Mouse (Mus musculus): Measurements from ENCODE around the gene Zc3h12d. TPM values are rescaled to one million over a fixed set of nuclear protein-coding genes. Genes with fewer than 3 reads are reported as not detected.
"Not testable (repeated sequence)": the region's sequence is repeated elsewhere in the genome, so short reads cannot be mapped to it uniquely, and the experiment has no call there.

Zc3h12d gene
- polyA plus RNA-seq, 1 experiment from 2014 or later = 1.2 TPM

DNA sequence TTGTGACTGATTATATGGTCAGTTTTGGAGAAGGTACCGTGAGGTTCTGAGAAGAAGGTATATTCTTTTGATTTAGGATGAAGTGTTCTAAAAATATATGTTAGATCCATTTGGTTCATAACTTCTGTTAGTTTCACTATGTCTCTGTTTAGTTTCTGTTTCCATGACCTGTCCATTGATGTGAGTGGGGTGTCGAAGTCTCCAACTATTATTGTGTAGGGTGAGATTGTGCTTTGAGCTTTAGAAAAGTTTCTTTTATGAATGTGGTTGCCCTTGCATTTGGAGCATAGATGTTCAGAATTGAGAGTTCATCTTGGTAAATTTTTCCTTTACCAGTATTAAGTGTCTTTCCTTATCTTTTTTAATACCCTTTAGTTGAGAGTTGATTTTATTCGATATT is 48.0 kb downstream of the Zc3h12d start:
- not testable (repeated sequence) for H3K36me3 ChIP-seq (ENCODE audit: control insufficient read depth, insufficient read depth); H3K4me2 ChIP-seq (ENCODE audit: low read depth, low read length); H3K4me1 ChIP-seq (ENCODE audit: control insufficient read depth, low read depth, low read length); H3K27ac ChIP-seq (ENCODE audit: low read length); H3K4me3 ChIP-seq (ENCODE audit: low read depth, low read length); H3K27me3 ChIP-seq (ENCODE audit: control insufficient read depth, insufficient read depth, low read depth, low read length); H3K9ac ChIP-seq (ENCODE audit: low read depth, low read length); H3K9me3 ChIP-seq (replicated peaks; ENCODE audit: control insufficient read depth, low read length); ATAC-seq (ENCODE audit: low read depth)
- WGBS (ENCODE audit: insufficient replicate concordance) = 64% methylated on average over 3 of the region's 3 CpGs

- WGBS (ENCODE audit: insufficient replicate concordance) = 66% methylated on average over 3 of the region's 3 CpGs
- ATAC-seq (ENCODE audit: low read depth) = no peak
These were observed 49.7 kb downstream of the Zc3h12d start for GRCm38 (mm10) chr10:7881971-7882370.

DNA sequence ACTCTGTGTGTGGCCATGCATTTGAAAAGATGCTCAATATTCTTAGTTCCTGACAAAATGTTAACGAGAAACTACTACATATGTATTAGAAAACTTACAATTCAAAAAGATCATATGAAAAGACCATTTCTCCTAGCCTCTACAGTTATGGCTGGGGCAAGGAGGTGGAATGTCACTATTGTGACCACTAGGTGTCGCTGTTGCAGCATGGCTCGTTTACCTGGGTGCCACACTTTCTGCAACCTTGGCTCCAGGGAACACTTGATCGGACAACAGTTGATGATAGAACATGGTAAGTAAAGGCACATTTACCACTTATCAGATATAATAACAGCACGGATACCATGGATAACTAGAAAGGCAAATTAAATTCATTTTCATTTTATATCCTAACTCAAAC is 51.3 kb downstream of the Zc3h12d start:
- no peak overlapping the region for H3K4me2 ChIP-seq (ENCODE audit: low read depth, low read length)
- no peaks in the 10 kb centered on the region for H3K36me3 ChIP-seq (ENCODE audit: control insufficient read depth, insufficient read depth)
- no peaks in the 10 kb centered on the region for H3K27me3 ChIP-seq (ENCODE audit: control insufficient read depth, insufficient read depth, low read depth, low read length)
- H3K4me1 ChIP-seq (ENCODE audit: control insufficient read depth, low read depth, low read length) = no peaks in the 10 kb centered on the region
- H3K9me3 ChIP-seq (replicated peaks; ENCODE audit: control insufficient read depth, low read length) = no peaks in the 10 kb centered on the region
- no peak overlapping the region for H3K9ac ChIP-seq (ENCODE audit: low read depth, low read length)
- WGBS (ENCODE audit: insufficient replicate concordance) = 7% methylated on average over 5 of the region's 5 CpGs
- H3K4me3 ChIP-seq (ENCODE audit: low read depth, low read length) = no peak overlapping the region
- H3K27ac ChIP-seq (ENCODE audit: low read length) = no peak overlapping the region
- 0 out of 2 replicates have a peak, but pooled peaks have one; percentile 35 for ATAC-seq (ENCODE audit: low read depth)

More at GRCm38 (mm10) chr10:7881971-7882370, 49.7 kb downstream of the Zc3h12d start:
- Histone ChIP-seq H3K4me2 (ENCODE audit: low read depth, low read length) (no peak overlapping the region), H3K27me3 (ENCODE audit: control insufficient read depth, insufficient read depth, low read depth, low read length) (no peaks in the 10 kb centered on the region), H3K36me3 (ENCODE audit: control insufficient read depth, insufficient read depth) (no peaks in the 10 kb centered on the region), H3K4me1 (ENCODE audit: control insufficient read depth, low read depth, low read length) (no peaks in the 10 kb centered on the region), H3K9me3 (replicated peaks; ENCODE audit: control insufficient read depth, low read length) (no peaks in the 10 kb centered on the region), H3K4me3 (ENCODE audit: low read depth, low read length) (no peak overlapping the region), H3K27ac (ENCODE audit: low read length) (no peak overlapping the region), H3K9ac (ENCODE audit: low read depth, low read length) (no peak overlapping the region)

DNA sequence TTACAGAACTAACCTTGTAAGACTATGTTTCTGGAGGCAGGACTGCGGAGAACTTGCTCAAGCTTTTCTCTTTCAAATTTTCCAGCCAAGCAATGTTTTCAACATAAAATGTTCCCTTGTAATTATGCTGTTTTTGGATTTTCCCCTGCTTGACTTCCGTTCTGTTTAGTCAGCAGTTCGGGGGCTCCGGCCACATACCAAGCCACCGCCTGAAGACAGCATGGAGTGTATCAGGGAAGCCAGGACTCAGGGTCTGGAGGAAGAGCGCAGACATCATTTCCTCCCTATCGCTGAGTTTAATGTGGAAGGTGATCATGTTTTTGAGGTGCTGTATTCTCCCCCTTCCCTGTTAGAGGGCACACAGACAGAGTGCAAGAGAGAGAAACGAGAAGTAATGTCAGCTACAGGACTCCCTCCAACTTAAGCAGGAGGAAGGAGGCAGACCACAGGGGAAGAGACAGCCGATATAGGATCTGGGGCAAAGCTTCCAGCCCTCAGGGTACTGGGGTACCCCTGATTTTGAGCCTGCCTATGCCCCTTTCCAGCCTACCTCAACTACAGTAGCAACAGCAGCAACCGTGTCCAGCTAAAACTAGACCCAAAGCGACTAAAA is 56.1 kb downstream of the Zc3h12d start:
- Histone ChIP-seq H3K4me3 (ENCODE audit: low read depth, low read length) (no peak overlapping the region), H3K9ac (ENCODE audit: low read depth, low read length) (no peak overlapping the region), H3K36me3 (ENCODE audit: control insufficient read depth, insufficient read depth) (no peaks in the 10 kb centered on the region), H3K4me2 (ENCODE audit: low read depth, low read length) (no peak overlapping the region), H3K4me1 (ENCODE audit: control insufficient read depth, low read depth, low read length) (no peaks in the 10 kb centered on the region), H3K27ac (ENCODE audit: low read length) (no peak overlapping the region), H3K9me3 (replicated peaks; ENCODE audit: control insufficient read depth, low read length) (no peaks in the 10 kb centered on the region), H3K27me3 (ENCODE audit: control insufficient read depth, insufficient read depth, low read depth, low read length) (no peaks in the 10 kb centered on the region)
- WGBS (ENCODE audit: insufficient replicate concordance) = 44% methylated on average over 11 of the region's 11 CpGs
- ATAC-seq (ENCODE audit: low read depth) = no peak

- no peak overlapping the region for H3K27ac ChIP-seq (ENCODE audit: low read length)
- 76% methylated on average over 14 of the region's 14 CpGs for WGBS (ENCODE audit: insufficient replicate concordance)
- H3K27me3 ChIP-seq (ENCODE audit: control insufficient read depth, insufficient read depth, low read depth, low read length) = no peaks in the 10 kb centered on the region
- H3K4me3 ChIP-seq (ENCODE audit: low read depth, low read length) = no peak overlapping the region
- H3K4me1 ChIP-seq (ENCODE audit: control insufficient read depth, low read depth, low read length) = no peaks in the 10 kb centered on the region
- no peak overlapping the region for H3K9ac ChIP-seq (ENCODE audit: low read depth, low read length)
- no peaks in the 10 kb centered on the region for H3K9me3 ChIP-seq (replicated peaks; ENCODE audit: control insufficient read depth, low read length)
- no peak overlapping the region for H3K4me2 ChIP-seq (ENCODE audit: low read depth, low read length)
- H3K36me3 ChIP-seq (ENCODE audit: control insufficient read depth, insufficient read depth) = peaks cover 10% of the 10 kb centered on the region
- no peak for ATAC-seq (ENCODE audit: low read depth)
These were observed 68.7 kb downstream of the Zc3h12d start for GRCm38 (mm10) chr10:7900719-7901627.

- no peak overlapping the region for H3K4me2 ChIP-seq (ENCODE audit: low read depth, low read length)
- no peaks in the 10 kb centered on the region for H3K4me1 ChIP-seq (ENCODE audit: control insufficient read depth, low read depth, low read length)
- no peak overlapping the region for H3K27ac ChIP-seq (ENCODE audit: low read length)
- no peak overlapping the region for H3K9ac ChIP-seq (ENCODE audit: low read depth, low read length)
- H3K27me3 ChIP-seq (ENCODE audit: control insufficient read depth, insufficient read depth, low read depth, low read length) = no peaks in the 10 kb centered on the region
- no peak overlapping the region for H3K4me3 ChIP-seq (ENCODE audit: low read depth, low read length)
- no peaks in the 10 kb centered on the region for H3K9me3 ChIP-seq (replicated peaks; ENCODE audit: control insufficient read depth, low read length)
- no peak for ATAC-seq (ENCODE audit: low read depth)
- 89% methylated on average over 5 of the region's 5 CpGs for WGBS (ENCODE audit: insufficient replicate concordance)
- peaks cover 28% of the 10 kb centered on the region for H3K36me3 ChIP-seq (ENCODE audit: control insufficient read depth, insufficient read depth)
These were observed 71.9 kb downstream of the Zc3h12d start for GRCm38 (mm10) chr10:7904157-7904556.

- Histone ChIP-seq H3K36me3 (ENCODE audit: control insufficient read depth, insufficient read depth) (peaks cover 39% of the 10 kb centered on the region), H3K9me3 (replicated peaks; ENCODE audit: control insufficient read depth, low read length) (no peaks in the 10 kb centered on the region), H3K4me2 (ENCODE audit: low read depth, low read length) (no peak overlapping the region), H3K4me1 (ENCODE audit: control insufficient read depth, low read depth, low read length) (no peaks in the 10 kb centered on the region), H3K27ac (ENCODE audit: low read length) (no peak overlapping the region), H3K27me3 (ENCODE audit: control insufficient read depth, insufficient read depth, low read depth, low read length) (no peaks in the 10 kb centered on the region), H3K9ac (ENCODE audit: low read depth, low read length) (no peak overlapping the region), H3K4me3 (ENCODE audit: low read depth, low read length) (no peak overlapping the region)
- ATAC-seq (ENCODE audit: low read depth) = no peak
- WGBS (ENCODE audit: insufficient replicate concordance) = 85% methylated on average over 12 of the region's 12 CpGs
These were observed 74.9 kb downstream of the Zc3h12d start for GRCm38 (mm10) chr10:7907151-7907550.

- Histone ChIP-seq H3K4me3 (ENCODE audit: low read depth, low read length) (no peak overlapping the region), H3K9me3 (replicated peaks; ENCODE audit: control insufficient read depth, low read length) (no peaks in the 10 kb centered on the region), H3K4me1 (ENCODE audit: control insufficient read depth, low read depth, low read length) (no peaks in the 10 kb centered on the region), H3K4me2 (ENCODE audit: low read depth, low read length) (no peak overlapping the region), H3K36me3 (ENCODE audit: control insufficient read depth, insufficient read depth) (peaks cover 29% of the 10 kb centered on the region), H3K9ac (ENCODE audit: low read depth, low read length) (no peak overlapping the region), H3K27ac (ENCODE audit: low read length) (no peak overlapping the region), H3K27me3 (ENCODE audit: control insufficient read depth, insufficient read depth, low read depth, low read length) (no peaks in the 10 kb centered on the region)
- no peak for ATAC-seq (ENCODE audit: low read depth)
- 84% methylated on average over 10 of the region's 10 CpGs for WGBS (ENCODE audit: insufficient replicate concordance)
These were observed 79.0 kb downstream of the Zc3h12d start for GRCm38 (mm10) chr10:7911268-7911667.
